Mouse (Mus musculus) MEL (cell line): ENCODE data around the gene Obp2b.

Experiments
- EP300 ChIP-seq, 2 experiments: IDR thresholded peaks; 2 replicates each; pipeline ENCODE4 v1.6.1; 2011; ENCODE audit warnings: improper control_type of control experiment in 2 of 2, low read length in 2 of 2, low read depth in 1 of 2, mild to moderate bottlenecking in 1 of 2
- GABPA ChIP-seq: IDR thresholded peaks from 2 replicates; pipeline ENCODE4 v1.6.1; 2012; ENCODE audit warnings: low read depth, mild to moderate bottlenecking, inconsistent platforms, low read length, improper control_type of control experiment, moderate library complexity
- JUND ChIP-seq: IDR thresholded peaks from 2 replicates; pipeline ENCODE4 v1.6.1; 2011; ENCODE audit warnings: low read depth, mild to moderate bottlenecking, improper control_type of control experiment, low read length
- NRF1 ChIP-seq: IDR thresholded peaks from 2 replicates; pipeline ENCODE4 v1.6.1; 2014; ENCODE audit warnings: low read depth, mild to moderate bottlenecking, inconsistent platforms, low read length, improper control_type of control experiment, moderate library complexity; ENCODE audit not compliant: poor library complexity, insufficient read depth, severe bottlenecking

GRCm38 (mm10) chr2:25776717-25777116 is 39.9 kb downstream of the Obp2b start, which contains the start of gene Lcn11:
- TF ChIP-seq JUND (no peak), EP300 (IDR thresholded peaks at IDR 0.05; ENCODE audit: low read depth in 1 of 2, low read length in 2 of 2) (no peak), GABPA (no peak), NRF1 (no peak)
